Mouse (Mus musculus): ENCODE data around the gene Wwtr1. TPM values are rescaled to one million over a fixed set of nuclear protein-coding genes. Genes with fewer than 3 reads are reported as not detected.

Gene Wwtr1
- 35.4 TPM for polyA plus RNA-seq (2014; fragmentation: Illumina TruSeq; extraction: RNeasy Lipid Tissue Mini Kit (QIAGEN cat#74804); ENCODE audit: insufficient read depth, low read depth, low replicate concordance)

DNA sequence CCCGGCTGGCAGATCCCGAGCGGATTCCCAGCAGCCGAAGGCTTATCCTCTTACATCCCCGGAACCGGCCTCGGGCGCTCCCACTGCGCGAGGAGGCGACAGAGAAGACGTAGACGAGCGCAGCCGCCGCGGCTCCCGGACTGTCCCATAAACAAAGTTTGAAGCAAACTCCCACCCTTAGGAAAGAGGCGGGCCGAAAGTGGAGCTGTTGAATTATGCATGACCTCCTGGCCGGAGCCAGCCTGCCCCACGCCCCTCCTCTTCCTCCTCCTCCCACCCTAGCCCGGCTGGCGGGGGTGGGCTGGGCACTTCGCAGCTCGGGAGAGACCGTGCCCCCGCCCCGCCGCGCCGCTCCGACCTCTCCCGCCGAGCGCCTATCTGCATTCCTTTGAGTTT, at the start of gene Wwtr1:
Wwtr1 (minus strand) TSS at position 251 of the 396 bp plus-strand sequence.

DNA sequence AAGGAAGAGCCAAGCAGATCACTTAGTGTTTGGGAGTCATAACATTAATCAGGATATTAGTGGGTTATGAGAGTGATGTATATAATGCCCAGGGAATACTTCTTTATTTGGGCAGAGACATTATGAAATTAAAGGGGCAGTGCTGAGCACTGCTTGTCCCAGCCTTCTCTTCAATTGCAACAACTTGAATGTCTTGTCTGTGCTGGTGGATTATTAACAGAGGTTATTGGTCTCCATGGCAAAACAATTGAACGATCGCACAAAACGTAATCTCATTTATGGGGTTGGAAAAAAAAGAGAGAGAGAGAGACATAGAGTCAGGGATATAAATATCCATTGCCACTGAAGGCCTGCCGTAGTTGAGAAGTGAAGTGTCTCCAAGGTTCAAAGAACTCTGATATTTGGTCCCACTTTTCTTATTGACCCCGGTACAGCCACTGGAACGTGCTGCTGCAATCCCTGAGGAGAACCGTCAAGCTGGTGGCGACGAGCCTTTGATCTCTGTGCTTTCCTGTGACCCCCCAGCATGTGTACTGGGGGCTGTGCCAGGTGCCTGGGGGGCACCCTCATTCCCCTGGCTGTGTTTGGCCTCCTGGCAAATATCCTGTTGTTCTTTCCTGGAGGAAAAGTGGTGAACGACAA, 150.5 kb downstream of the Wwtr1 start, which contains the start of gene Tm4sf4:
Tm4sf4 (plus strand) TSS at position 226 of the 642 bp plus-strand sequence.

Other genes with a start within 250 kb of the Wwtr1 start
- not detected for gene Tm4sf4, start 150.6 kb downstream of the Wwtr1 start, polyA plus RNA-seq (2014; fragmentation: Illumina TruSeq; extraction: RNeasy Lipid Tissue Mini Kit (QIAGEN cat#74804); ENCODE audit: insufficient read depth, low read depth, low replicate concordance)
- gene Commd2, start 75.8 kb upstream of the Wwtr1 start, polyA plus RNA-seq (2014; fragmentation: Illumina TruSeq; extraction: RNeasy Lipid Tissue Mini Kit (QIAGEN cat#74804); ENCODE audit: insufficient read depth, low read depth, low replicate concordance), result 66.3 TPM
- gene Ankub1, start 116.9 kb upstream of the Wwtr1 start, polyA plus RNA-seq (2014; fragmentation: Illumina TruSeq; extraction: RNeasy Lipid Tissue Mini Kit (QIAGEN cat#74804); ENCODE audit: insufficient read depth, low read depth, low replicate concordance), result 0.29 TPM
- gene Rnf13, start 160.2 kb upstream of the Wwtr1 start, polyA plus RNA-seq (2014; fragmentation: Illumina TruSeq; extraction: RNeasy Lipid Tissue Mini Kit (QIAGEN cat#74804); ENCODE audit: insufficient read depth, low read depth, low replicate concordance), result 67.0 TPM

All from lung, adult 10 weeks (tissue).